Mouse (Mus musculus): ENCODE measurements around the gene Cask. TPM values are rescaled to one million over a fixed set of nuclear protein-coding genes. Genes with fewer than 3 reads are reported as not detected.

Cask gene
- polyA plus RNA-seq, 1 experiment from 2014 or later, result 64.0 TPM

- Histone ChIP-seq H3K4me2 (ENCODE audit: low read length) (no peak overlapping the region), H3K9me3 (ENCODE audit: control insufficient read depth, low read length) (no peaks in the 10 kb centered on the region), H3K36me3 (ENCODE audit: control insufficient read depth, insufficient read depth, low read length) (no peaks in the 10 kb centered on the region), H3K9ac (replicated peaks; ENCODE audit: low read length) (no peak overlapping the region), H3K4me1 (ENCODE audit: control insufficient read depth, insufficient read depth, low read length) (no peaks in the 10 kb centered on the region), H3K4me3 (replicated peaks; ENCODE audit: low read depth, low read length) (no peak overlapping the region), H3K27ac (replicated peaks; ENCODE audit: low read depth, low read length) (no peak overlapping the region), H3K27me3 (ENCODE audit: control insufficient read depth, insufficient read depth, low read length) (no peaks in the 10 kb centered on the region)
- ATAC-seq (ENCODE audit: low FRiP score, low TSS enrichment) (no peak), DNase-seq (no peak)
- 80% methylated on average over 3 of the region's 3 CpGs for WGBS
These were observed 362.2 kb downstream of the Cask start for GRCm38 (mm10) chrX:13489001-13489400.

- ATAC-seq (ENCODE audit: low FRiP score, low TSS enrichment) (no peak), DNase-seq (no peak)
- no peak overlapping the region for H3K9ac ChIP-seq (replicated peaks; ENCODE audit: low read length)
- no peak overlapping the region for H3K27ac ChIP-seq (replicated peaks; ENCODE audit: low read depth, low read length)
- no peaks in the 10 kb centered on the region for H3K4me1 ChIP-seq (ENCODE audit: control insufficient read depth, insufficient read depth, low read length)
- H3K9me3 ChIP-seq (ENCODE audit: control insufficient read depth, low read length), result no peaks in the 10 kb centered on the region
- no peaks in the 10 kb centered on the region for H3K36me3 ChIP-seq (ENCODE audit: control insufficient read depth, insufficient read depth, low read length)
- H3K4me2 ChIP-seq (ENCODE audit: low read length), result no peak overlapping the region
- H3K4me3 ChIP-seq (replicated peaks; ENCODE audit: low read depth, low read length), result no peak overlapping the region
- no peaks in the 10 kb centered on the region for H3K27me3 ChIP-seq (ENCODE audit: control insufficient read depth, insufficient read depth, low read length)
These were observed 366.7 kb downstream of the Cask start for GRCm38 (mm10) chrX:13484447-13484846.

DNA sequence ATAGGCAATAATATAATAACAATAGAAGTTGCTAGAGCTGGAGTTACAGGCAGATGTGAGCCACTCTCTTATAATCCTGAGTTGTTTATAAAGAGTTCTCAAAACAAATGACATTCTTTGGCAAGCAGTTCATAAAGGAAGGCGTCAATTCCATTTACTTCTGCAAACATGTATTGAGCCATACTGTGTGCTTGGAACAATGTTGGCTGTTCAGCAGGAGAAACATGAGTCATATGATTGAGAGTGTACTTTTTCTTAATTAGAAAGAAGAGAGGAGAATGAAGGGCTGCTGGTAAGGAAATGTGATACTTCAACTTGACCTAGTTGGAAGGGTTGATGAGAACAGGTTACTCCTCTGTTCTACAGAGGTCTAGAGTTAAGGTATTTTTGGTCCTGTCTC, 368.6 kb downstream of the Cask start:
- no peak overlapping the region for H3K27ac ChIP-seq (replicated peaks; ENCODE audit: low read depth, low read length)
- H3K4me2 ChIP-seq (ENCODE audit: low read length), result no peak overlapping the region
- no peaks in the 10 kb centered on the region for H3K9me3 ChIP-seq (ENCODE audit: control insufficient read depth, low read length)
- no peak overlapping the region for H3K4me3 ChIP-seq (replicated peaks; ENCODE audit: low read depth, low read length)
- no peaks in the 10 kb centered on the region for H3K27me3 ChIP-seq (ENCODE audit: control insufficient read depth, insufficient read depth, low read length)
- WGBS, result 93% methylated on average over 1 of the region's 1 CpGs
- no peaks in the 10 kb centered on the region for H3K36me3 ChIP-seq (ENCODE audit: control insufficient read depth, insufficient read depth, low read length)
- no peaks in the 10 kb centered on the region for H3K4me1 ChIP-seq (ENCODE audit: control insufficient read depth, insufficient read depth, low read length)
- ATAC-seq (ENCODE audit: low FRiP score, low TSS enrichment) (no peak), DNase-seq (no peak)
- H3K9ac ChIP-seq (replicated peaks; ENCODE audit: low read length), result no peak overlapping the region

- Histone ChIP-seq H3K9me3 (ENCODE audit: control insufficient read depth, low read length) (no peaks in the 10 kb centered on the region), H3K9ac (replicated peaks; ENCODE audit: low read length) (no peak overlapping the region), H3K27me3 (ENCODE audit: control insufficient read depth, insufficient read depth, low read length) (no peaks in the 10 kb centered on the region), H3K36me3 (ENCODE audit: control insufficient read depth, insufficient read depth, low read length) (no peaks in the 10 kb centered on the region), H3K4me3 (replicated peaks; ENCODE audit: low read depth, low read length) (no peak overlapping the region), H3K4me1 (ENCODE audit: control insufficient read depth, insufficient read depth, low read length) (no peaks in the 10 kb centered on the region), H3K4me2 (ENCODE audit: low read length) (no peak overlapping the region), H3K27ac (replicated peaks; ENCODE audit: low read depth, low read length) (no peak overlapping the region)
- DNase-seq (no peak), ATAC-seq (ENCODE audit: low FRiP score, low TSS enrichment) (no peak)
These were observed 371.6 kb downstream of the Cask start for GRCm38 (mm10) chrX:13479570-13479969.

DNA sequence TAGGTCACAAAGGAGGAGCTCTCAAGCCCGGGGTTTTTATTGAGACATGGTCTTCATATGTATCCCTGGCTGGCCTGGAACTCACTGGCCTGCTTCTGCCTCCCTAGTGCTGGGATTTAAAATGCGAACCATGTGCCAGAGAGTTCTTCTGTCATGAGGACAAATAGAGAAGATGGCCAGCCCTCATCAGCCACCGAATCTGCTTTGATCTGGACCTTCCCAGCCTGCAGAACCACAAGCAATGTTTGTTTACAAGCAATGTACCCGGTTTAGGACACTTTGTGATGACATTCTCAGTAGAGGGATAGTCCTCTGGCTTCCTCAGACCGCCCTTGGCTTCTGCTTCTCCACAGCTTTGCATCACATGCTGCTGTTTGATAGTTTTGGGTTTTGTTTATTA, 372.9 kb downstream of the Cask start:
- Histone ChIP-seq H3K9me3 (ENCODE audit: control insufficient read depth, low read length) (no peaks in the 10 kb centered on the region), H3K4me3 (replicated peaks; ENCODE audit: low read depth, low read length) (no peak overlapping the region), H3K27me3 (ENCODE audit: control insufficient read depth, insufficient read depth, low read length) (no peaks in the 10 kb centered on the region), H3K4me2 (ENCODE audit: low read length) (no peak overlapping the region), H3K4me1 (ENCODE audit: control insufficient read depth, insufficient read depth, low read length) (no peaks in the 10 kb centered on the region), H3K36me3 (ENCODE audit: control insufficient read depth, insufficient read depth, low read length) (no peaks in the 10 kb centered on the region), H3K9ac (replicated peaks; ENCODE audit: low read length) (no peak overlapping the region), H3K27ac (replicated peaks; ENCODE audit: low read depth, low read length) (no peak overlapping the region)
- no peak for DNase-seq
- WGBS, result 66% methylated on average over 5 of the region's 5 CpGs
- ATAC-seq (ENCODE audit: low FRiP score, low TSS enrichment), result no peak

- Histone ChIP-seq H3K9ac (replicated peaks; ENCODE audit: low read length) (no peak overlapping the region), H3K27me3 (ENCODE audit: control insufficient read depth, insufficient read depth, low read length) (no peaks in the 10 kb centered on the region), H3K4me1 (ENCODE audit: control insufficient read depth, insufficient read depth, low read length) (no peaks in the 10 kb centered on the region), H3K27ac (replicated peaks; ENCODE audit: low read depth, low read length) (no peak overlapping the region), H3K4me3 (replicated peaks; ENCODE audit: low read depth, low read length) (no peak overlapping the region), H3K36me3 (ENCODE audit: control insufficient read depth, insufficient read depth, low read length) (no peaks in the 10 kb centered on the region), H3K4me2 (ENCODE audit: low read length) (no peak overlapping the region), H3K9me3 (ENCODE audit: control insufficient read depth, low read length) (no peaks in the 10 kb centered on the region)
- DNase-seq (no peak), ATAC-seq (ENCODE audit: low FRiP score, low TSS enrichment) (no peak)
- 48% methylated on average over 2 of the region's 2 CpGs for WGBS
These were observed 373.6 kb downstream of the Cask start for GRCm38 (mm10) chrX:13477596-13477995.

GRCm38 (mm10) chrX:13475382-13475781, 375.8 kb downstream of the Cask start:
- no peak for ATAC-seq (ENCODE audit: low FRiP score, low TSS enrichment)
- Histone ChIP-seq H3K4me1 (ENCODE audit: control insufficient read depth, insufficient read depth, low read length) (no peaks in the 10 kb centered on the region), H3K4me2 (ENCODE audit: low read length) (no peak overlapping the region), H3K36me3 (ENCODE audit: control insufficient read depth, insufficient read depth, low read length) (no peaks in the 10 kb centered on the region), H3K9me3 (ENCODE audit: control insufficient read depth, low read length) (no peaks in the 10 kb centered on the region), H3K4me3 (replicated peaks; ENCODE audit: low read depth, low read length) (no peak overlapping the region), H3K9ac (replicated peaks; ENCODE audit: low read length) (no peak overlapping the region), H3K27me3 (ENCODE audit: control insufficient read depth, insufficient read depth, low read length) (no peaks in the 10 kb centered on the region), H3K27ac (replicated peaks; ENCODE audit: low read depth, low read length) (no peak overlapping the region)
- DNase-seq, result no peak
- WGBS, result 62% methylated on average over 1 of the region's 1 CpGs

- Histone ChIP-seq H3K36me3 (ENCODE audit: control insufficient read depth, insufficient read depth, low read length) (no peaks in the 10 kb centered on the region), H3K27me3 (ENCODE audit: control insufficient read depth, insufficient read depth, low read length) (no peaks in the 10 kb centered on the region), H3K9me3 (ENCODE audit: control insufficient read depth, low read length) (no peaks in the 10 kb centered on the region), H3K4me3 (replicated peaks; ENCODE audit: low read depth, low read length) (no peak overlapping the region), H3K9ac (replicated peaks; ENCODE audit: low read length) (no peak overlapping the region), H3K4me1 (ENCODE audit: control insufficient read depth, insufficient read depth, low read length) (no peaks in the 10 kb centered on the region), H3K4me2 (ENCODE audit: low read length) (no peak overlapping the region), H3K27ac (replicated peaks; ENCODE audit: low read depth, low read length) (no peak overlapping the region)
- DNase-seq (no peak), ATAC-seq (ENCODE audit: low FRiP score, low TSS enrichment) (no peak)
- 86% methylated on average over 4 of the region's 4 CpGs for WGBS
These were observed 378.4 kb downstream of the Cask start for GRCm38 (mm10) chrX:13472751-13473225.

DNA sequence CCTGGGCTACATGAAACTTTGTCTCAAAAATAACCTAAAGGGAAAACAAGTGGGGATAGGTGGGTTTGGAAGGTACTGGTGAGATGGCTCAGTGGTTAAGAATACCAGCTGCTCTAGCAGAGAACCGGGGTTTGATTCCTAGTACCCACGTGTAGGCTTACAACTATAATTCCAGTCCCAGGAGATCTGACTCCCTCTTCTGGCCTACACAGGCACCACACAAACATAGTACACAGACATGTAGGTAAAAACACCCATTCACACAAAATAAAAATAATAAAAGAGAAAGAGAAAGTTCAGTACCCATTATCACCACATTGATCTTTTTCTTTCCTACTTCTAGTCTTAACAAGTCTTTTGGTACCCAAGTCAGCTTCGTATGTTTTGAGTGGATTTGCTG, 379.2 kb downstream of the Cask start:
- Histone ChIP-seq H3K27ac (replicated peaks; ENCODE audit: low read depth, low read length) (no peak overlapping the region), H3K4me2 (ENCODE audit: low read length) (no peak overlapping the region), H3K36me3 (ENCODE audit: control insufficient read depth, insufficient read depth, low read length) (no peaks in the 10 kb centered on the region), H3K27me3 (ENCODE audit: control insufficient read depth, insufficient read depth, low read length) (no peaks in the 10 kb centered on the region), H3K4me1 (ENCODE audit: control insufficient read depth, insufficient read depth, low read length) (no peaks in the 10 kb centered on the region), H3K9me3 (ENCODE audit: control insufficient read depth, low read length) (no peaks in the 10 kb centered on the region), H3K4me3 (replicated peaks; ENCODE audit: low read depth, low read length) (no peak overlapping the region), H3K9ac (replicated peaks; ENCODE audit: low read length) (no peak overlapping the region)
- no peak for DNase-seq
- WGBS, result 77% methylated on average over 3 of the region's 3 CpGs
- ATAC-seq (ENCODE audit: low FRiP score, low TSS enrichment), result no peak
